Mouse (Mus musculus) forebrain, postnatal 0 days (tissue): ENCODE measurements at regions not wholly inside any gene's neighbourhood (a gene's known extent, or its start where the extent isn't known, plus 50 kb on each side); places are given as distances from the start of the nearest gene placed in this dataset.

Experiments used
- ATAC-seq: fragments of 200-750 bp; cut with Nextera tagmentation; 2 replicates; pipeline ENCODE4 v1.8.0; 2017; ENCODE audit warnings: mild to moderate bottlenecking, moderate library complexity
- DNase-seq: peaks from one replicate; pipeline ENCODE4 v3.0.0-alpha.2; 2015
- H3K27ac ChIP-seq: fragments of 300-500 bp; sonication (generic); 2 replicates; pipeline ENCODE4 v1.5.1; 2014; ENCODE audit warnings: low read depth, mild to moderate bottlenecking, antibody characterized with exemption, low read length, moderate library complexity, mixed read lengths
- H3K27me3 ChIP-seq: fragments of 300-500 bp; sonication (generic); 2 replicates; pipeline ENCODE4 v1.6.1; 2014; ENCODE audit warnings: mild to moderate bottlenecking, low read length, mixed read lengths; ENCODE audit not compliant: insufficient read depth
- H3K36me3 ChIP-seq: fragments of 300-500 bp; sonication (generic); 2 replicates; pipeline ENCODE4 v1.6.1; 2014; ENCODE audit warnings: mild to moderate bottlenecking, moderate library complexity; ENCODE audit not compliant: insufficient read depth
- H3K4me1 ChIP-seq: fragments of 300-500 bp; sonication (generic); 2 replicates; pipeline ENCODE4 v1.6.1; 2014; ENCODE audit warnings: antibody characterized with exemption; ENCODE audit not compliant: insufficient read depth
- H3K4me2 ChIP-seq: fragments of 300-500 bp; sonication (generic); 2 replicates; pipeline ENCODE4 v1.6.1; 2014; ENCODE audit warnings: low read depth, mild to moderate bottlenecking, moderate library complexity
- H3K4me3 ChIP-seq: fragments of 300-500 bp; sonication (generic); 2 replicates; pipeline ENCODE4 v1.5.1; 2014; ENCODE audit warnings: low read depth, low read length, mixed read lengths
- H3K9ac ChIP-seq: fragments of 300-500 bp; sonication (generic); 2 replicates; pipeline ENCODE4 v1.6.1; 2014; ENCODE audit warnings: mild to moderate bottlenecking
- H3K9me3 ChIP-seq: fragments of 300-500 bp; sonication (generic); 2 replicates; pipeline ENCODE4 v1.6.1; 2016; ENCODE audit warnings: low read length
- CTCF ChIP-seq: sonication (generic); IDR thresholded peaks from 2 replicates; pipeline ENCODE4 v1.5.1; 2016; ENCODE audit warnings: antibody characterized with exemption, control low read depth, low read depth
- WGBS: fragments of 180-500 bp; shearing (Covaris S2); extraction: QIAGEN DNeasy Blood & Tissue Kit; methylation state at CpG from one replicate; pipeline ENCODE4 v1.1.7; 2014; 5-methylcytosine and 5-hydroxymethylcytosine counted together

DNA sequence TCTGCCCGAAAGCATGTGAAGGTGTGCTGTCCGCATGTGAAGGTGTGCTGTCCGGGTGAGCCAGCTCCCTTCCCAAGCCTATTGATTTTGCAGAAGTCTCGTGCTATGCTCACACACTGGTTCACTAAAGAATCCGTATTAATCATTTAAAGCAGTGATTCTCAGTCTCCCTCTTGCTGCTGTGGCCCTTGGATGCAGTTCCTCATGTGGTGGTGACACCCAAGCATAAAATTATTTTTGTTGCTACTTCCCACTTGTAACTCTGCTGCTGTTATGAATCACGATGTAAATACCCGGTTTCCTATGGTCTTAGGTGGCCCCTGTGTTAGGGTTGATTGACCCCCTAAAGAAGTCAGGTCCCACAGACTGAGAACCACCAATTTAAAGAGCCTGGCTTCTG, 55.7 kb upstream of the Emb start:
- no peak for DNase-seq
- Histone ChIP-seq H3K36me3 (no peaks in the 10 kb centered on the region), H3K4me1 (no peaks in the 10 kb centered on the region), H3K9me3 (no peaks in the 10 kb centered on the region), H3K27ac (no peak overlapping the region), H3K27me3 (no peaks in the 10 kb centered on the region), H3K9ac (no peak overlapping the region), H3K4me3 (no peak overlapping the region), H3K4me2 (no peak overlapping the region)
- WGBS: 92% methylated on average over 7 of the region's 7 CpGs
- no peak for TF ChIP-seq CTCF
- no peak for ATAC-seq

DNA sequence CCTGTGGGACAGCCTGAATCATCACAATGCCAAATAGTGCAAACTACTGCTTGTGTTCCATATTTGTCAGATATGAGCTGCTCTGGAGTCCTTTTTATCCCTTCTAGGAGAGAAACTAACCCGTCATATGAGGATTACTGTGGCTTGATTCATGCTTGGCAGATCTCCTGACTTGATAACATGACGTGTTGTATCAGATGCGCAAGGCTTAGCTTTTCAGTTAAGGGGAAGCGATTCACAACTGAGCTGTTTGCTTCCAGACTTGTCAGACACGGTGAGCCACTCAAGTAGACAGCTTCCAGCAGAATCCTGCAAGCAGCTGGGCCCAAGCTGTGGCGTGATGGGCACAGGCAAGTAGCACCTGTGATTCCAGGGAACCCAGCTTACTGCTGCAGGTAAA, 64.5 kb upstream of the Emb start:
- no peak overlapping the region for H3K4me3 ChIP-seq
- WGBS: 60% methylated on average over 6 of the region's 6 CpGs
- H3K9ac ChIP-seq: no peak overlapping the region
- no peaks in the 10 kb centered on the region for H3K36me3 ChIP-seq
- no peaks in the 10 kb centered on the region for H3K9me3 ChIP-seq
- TF ChIP-seq CTCF: no peak
- ATAC-seq (0 out of 2 replicates have a peak, but pooled peaks have one; percentile 45), DNase-seq (peak; percentile 34)
- H3K27me3 ChIP-seq: no peaks in the 10 kb centered on the region
- H3K4me2 ChIP-seq: no peak overlapping the region
- H3K27ac ChIP-seq: no peak overlapping the region
- H3K4me1 ChIP-seq: no peaks in the 10 kb centered on the region

DNA sequence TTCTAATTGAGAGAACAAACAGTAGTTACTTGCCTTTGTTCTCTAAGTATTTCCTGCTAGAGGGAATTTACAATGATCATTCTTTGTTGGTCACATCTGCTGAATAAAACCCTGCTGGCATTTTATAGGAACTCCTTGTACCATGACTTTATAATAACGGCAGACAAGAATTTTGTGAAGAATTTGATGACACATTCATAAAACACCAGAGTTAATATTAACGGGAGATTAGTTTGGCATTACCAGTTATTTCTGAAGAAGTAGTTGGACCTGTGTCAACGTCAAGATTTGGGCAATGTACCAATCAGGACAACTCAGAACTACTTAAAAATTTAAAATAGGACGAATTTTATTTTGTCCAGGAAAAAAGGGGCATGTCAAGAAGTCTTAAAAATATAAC, 65.1 kb upstream of the Emb start:
- H3K4me3 ChIP-seq: no peak overlapping the region
- ATAC-seq (no peak), DNase-seq (no peak)
- no peaks in the 10 kb centered on the region for H3K27me3 ChIP-seq
- H3K4me2 ChIP-seq: no peak overlapping the region
- no peak overlapping the region for H3K27ac ChIP-seq
- no peak overlapping the region for H3K9ac ChIP-seq
- H3K4me1 ChIP-seq: no peaks in the 10 kb centered on the region
- H3K36me3 ChIP-seq: no peaks in the 10 kb centered on the region
- TF ChIP-seq CTCF: no peak
- WGBS: 66% methylated on average over 4 of the region's 4 CpGs
- H3K9me3 ChIP-seq: no peaks in the 10 kb centered on the region

DNA sequence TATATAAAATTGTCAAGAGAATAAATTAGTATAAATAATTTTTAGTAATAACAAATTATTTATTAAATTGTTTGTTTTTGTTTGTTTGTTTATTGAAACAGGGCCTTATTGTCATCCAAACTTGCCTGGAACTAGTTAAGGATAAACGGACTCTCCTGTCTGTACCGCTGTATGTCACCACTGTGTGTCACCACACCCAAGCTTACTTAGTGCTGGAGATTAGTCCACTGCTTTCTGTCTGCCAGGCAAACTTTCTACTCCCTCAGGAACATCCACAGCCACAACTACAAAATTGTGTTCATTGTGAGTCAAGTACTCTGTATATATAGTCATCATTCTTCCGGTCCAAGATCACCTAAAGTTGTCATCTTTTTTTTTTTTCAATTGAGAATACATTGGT, 74.0 kb upstream of the Emb start:
- Histone ChIP-seq H3K4me1 (no peaks in the 10 kb centered on the region), H3K36me3 (no peaks in the 10 kb centered on the region), H3K9ac (no peak overlapping the region), H3K4me2 (no peak overlapping the region), H3K27me3 (no peaks in the 10 kb centered on the region), H3K27ac (no peak overlapping the region), H3K9me3 (no peaks in the 10 kb centered on the region), H3K4me3 (no peak overlapping the region)
- no peak for ATAC-seq
- DNase-seq: no peak
- WGBS: 87% methylated on average over 3 of the region's 3 CpGs
- no peak for TF ChIP-seq CTCF

DNA sequence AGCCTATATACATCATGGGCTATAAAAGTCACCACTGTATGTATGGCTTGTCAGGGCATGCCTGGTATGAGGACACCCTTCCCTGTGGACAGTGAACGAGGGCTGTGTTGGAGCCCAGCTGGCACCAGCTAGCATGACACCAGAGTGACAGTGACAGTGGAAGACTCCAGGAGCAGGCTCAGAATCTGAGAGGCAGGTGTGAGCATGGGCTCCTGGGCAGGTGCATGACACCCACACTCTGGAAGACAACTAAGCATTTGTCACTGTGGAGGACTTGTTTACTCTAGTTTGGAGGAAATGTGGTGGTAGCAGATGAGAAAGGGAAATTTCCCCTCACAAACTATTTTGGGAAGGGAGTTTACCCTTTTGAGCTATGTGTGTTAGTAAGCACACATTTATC, 76.2 kb upstream of the Emb start:
- no peak for ATAC-seq
- H3K36me3 ChIP-seq: no peaks in the 10 kb centered on the region
- H3K27ac ChIP-seq: no peak overlapping the region
- WGBS: 72% methylated on average over 1 of the region's 1 CpGs
- no peaks in the 10 kb centered on the region for H3K4me1 ChIP-seq
- H3K4me3 ChIP-seq: no peak overlapping the region
- H3K4me2 ChIP-seq: no peak overlapping the region
- H3K9ac ChIP-seq: no peak overlapping the region
- DNase-seq: no peak
- no peaks in the 10 kb centered on the region for H3K9me3 ChIP-seq
- H3K27me3 ChIP-seq: no peaks in the 10 kb centered on the region
- no peak for TF ChIP-seq CTCF

DNA sequence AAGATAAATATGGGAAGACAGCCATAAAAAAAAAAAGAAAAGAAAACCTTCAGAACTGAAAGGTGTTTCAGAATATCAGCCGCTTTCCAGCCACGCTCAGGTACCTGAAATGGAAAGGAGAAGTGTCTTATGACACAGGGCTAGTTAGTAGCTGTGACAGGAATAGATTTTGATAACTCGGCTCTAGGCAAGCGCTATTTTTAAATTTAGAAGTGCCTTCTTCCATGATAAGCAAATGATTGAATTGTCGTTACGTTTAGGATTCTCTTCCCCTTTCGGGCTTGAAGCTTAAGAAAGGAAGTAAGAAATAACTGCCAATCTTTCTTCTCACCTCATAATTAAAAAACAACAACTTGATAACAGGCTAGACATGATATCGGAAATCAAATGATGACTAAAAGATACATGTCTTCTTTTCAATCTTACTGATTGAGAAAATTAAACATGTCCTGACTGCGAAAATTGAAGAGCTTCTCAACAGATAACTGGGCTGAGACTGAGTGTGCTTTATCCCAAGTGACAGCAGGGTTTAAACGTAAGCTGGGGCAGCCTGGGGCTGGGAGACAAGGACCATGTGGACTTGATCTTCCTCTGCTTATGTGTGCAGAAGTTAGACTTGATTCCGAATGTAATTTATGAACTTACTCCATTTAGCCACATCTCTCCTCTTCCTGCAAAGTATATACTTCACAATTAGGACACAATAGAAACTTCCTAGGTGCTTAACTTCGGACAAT, 80.4 kb upstream of the Emb start:
- H3K36me3 ChIP-seq: no peaks in the 10 kb centered on the region
- TF ChIP-seq CTCF: no peak
- no peaks in the 10 kb centered on the region for H3K4me1 ChIP-seq
- no peak overlapping the region for H3K9ac ChIP-seq
- no peak overlapping the region for H3K4me2 ChIP-seq
- H3K4me3 ChIP-seq: no peak overlapping the region
- H3K27me3 ChIP-seq: no peaks in the 10 kb centered on the region
- no peaks in the 10 kb centered on the region for H3K9me3 ChIP-seq
- ATAC-seq: no peak
- H3K27ac ChIP-seq: no peak overlapping the region
- WGBS: 80% methylated on average over 12 of the region's 12 CpGs
- DNase-seq: no peak

DNA sequence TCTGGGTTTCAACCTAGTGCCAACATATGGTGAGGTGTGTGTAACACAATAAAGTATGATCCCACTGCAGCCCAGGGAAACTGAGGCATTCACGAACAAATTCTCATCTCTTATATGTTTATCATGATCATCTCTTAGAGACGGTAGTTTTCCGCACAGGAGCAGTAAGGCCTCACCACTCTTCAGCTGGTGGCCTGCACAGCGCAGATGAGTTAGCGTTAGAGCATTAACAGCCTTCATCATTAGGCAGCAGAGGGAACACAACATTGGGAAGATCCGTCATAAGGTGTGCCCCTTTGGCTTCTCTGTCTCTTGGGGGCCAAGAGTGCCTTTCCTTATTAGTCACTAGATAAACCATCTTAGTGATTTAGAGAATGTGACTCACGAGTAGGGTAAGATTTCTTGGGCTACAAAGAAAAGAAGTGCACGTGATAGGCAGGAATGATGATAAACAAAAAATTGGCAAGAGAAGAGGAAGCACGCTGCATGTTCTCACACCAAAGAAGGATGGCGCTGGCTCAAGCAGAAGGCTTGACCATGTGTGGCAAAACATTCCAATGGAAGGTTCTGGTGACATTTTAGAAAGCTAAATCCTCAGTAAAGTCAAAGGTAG, 81.1 kb upstream of the Emb start:
- Histone ChIP-seq H3K9me3 (no peaks in the 10 kb centered on the region), H3K4me2 (no peak overlapping the region), H3K9ac (no peak overlapping the region), H3K36me3 (no peaks in the 10 kb centered on the region), H3K27ac (no peak overlapping the region), H3K4me1 (no peaks in the 10 kb centered on the region), H3K27me3 (no peaks in the 10 kb centered on the region), H3K4me3 (no peak overlapping the region)
- ATAC-seq: no peak
- WGBS: 85% methylated on average over 10 of the region's 10 CpGs
- TF ChIP-seq CTCF: no peak
- DNase-seq: no peak
